Mouse (Mus musculus) heart, embryonic 10.5 days (tissue): ENCODE results near the gene Gabbr2. TPM values are rescaled to one million over a fixed set of nuclear protein-coding genes. Genes with fewer than 3 reads are reported as not detected.

Source experiments
- DNase-seq: peaks from one replicate; pipeline ENCODE4 v3.0.0-alpha.2; 2017; ENCODE audit warnings: low spot score
- H3K27ac ChIP-seq: fragments of 300-500 bp; sonication (generic); 2 replicates; pipeline ENCODE4 v1.5.1; 2016; ENCODE audit warnings: mild to moderate bottlenecking
- H3K27me3 ChIP-seq: fragments of 300-500 bp; sonication (generic); 2 replicates; pipeline ENCODE4 v1.6.1; 2016; ENCODE audit warnings: mild to moderate bottlenecking; ENCODE audit not compliant: poor library complexity, insufficient read depth, severe bottlenecking
- H3K36me3 ChIP-seq: fragments of 300-500 bp; sonication (generic); 2 replicates; pipeline ENCODE4 v1.6.1; 2016; ENCODE audit warnings: mild to moderate bottlenecking, moderate library complexity
- H3K4me1 ChIP-seq: fragments of 300-500 bp; sonication (generic); 2 replicates; pipeline ENCODE4 v1.6.1; 2016; ENCODE audit warnings: mild to moderate bottlenecking
- H3K4me3 ChIP-seq: fragments of 300-500 bp; sonication (generic); 2 replicates; pipeline ENCODE4 v1.5.1; 2016; ENCODE audit warnings: mild to moderate bottlenecking, moderate library complexity
- H3K9me3 ChIP-seq: fragments of 300-500 bp; sonication (generic); 2 replicates; pipeline ENCODE4 v1.6.1; 2016; ENCODE audit warnings: mild to moderate bottlenecking, moderate library complexity
- WGBS: fragments of 180-500 bp; shearing (Covaris S2); methylation state at CpG from one replicate; pipeline ENCODE4 v1.1.7; 2016; 5-methylcytosine and 5-hydroxymethylcytosine counted together
- polyA plus RNA-seq: library from polyadenylated mRNA; unstranded; fragments of >200 nt; fragmentation: Nextera tagmentation; extraction: Ambion mirVana; gene quantifications from 2 replicates; pipeline ENCODE4 v1.2.1, GENCODE M21; 2016

Gabbr2 gene
- polyA plus RNA-seq, 1 experiment from 2014 or later, result 0.13 TPM

- no peak overlapping the region for H3K27ac ChIP-seq
- H3K4me3 ChIP-seq, result no peak overlapping the region
- no peaks in the 10 kb centered on the region for H3K36me3 ChIP-seq
- H3K4me1 ChIP-seq, result no peaks in the 10 kb centered on the region; the same call in 1 of the 2 replicates
- 78% methylated on average over 8 of the region's 8 CpGs for WGBS
- H3K27me3 ChIP-seq, result peaks cover 37% of the 10 kb centered on the region
- peaks cover 3% of the 10 kb centered on the region; the same call in 1 of the 2 replicates for H3K9me3 ChIP-seq
- no peak for DNase-seq
Measured at GRCm38 (mm10) chr4:46690565-46690964, 301.1 kb downstream of the Gabbr2 start.

- H3K36me3 ChIP-seq, result no peaks in the 10 kb centered on the region
- H3K4me3 ChIP-seq, result no peak overlapping the region
- 77% methylated on average over 8 of the region's 8 CpGs for WGBS
- H3K27ac ChIP-seq, result no peak overlapping the region
- peaks cover 37% of the 10 kb centered on the region for H3K27me3 ChIP-seq
- H3K9me3 ChIP-seq, result peaks cover 3% of the 10 kb centered on the region; the same call in 1 of the 2 replicates
- H3K4me1 ChIP-seq, result no peaks in the 10 kb centered on the region; the same call in 1 of the 2 replicates
- DNase-seq, result no peak
Measured at GRCm38 (mm10) chr4:46690023-46690420, 301.7 kb downstream of the Gabbr2 start.

- 43% methylated on average over 15 of the region's 15 CpGs for WGBS
- H3K27me3 ChIP-seq, result peaks cover 37% of the 10 kb centered on the region
- H3K36me3 ChIP-seq, result no peaks in the 10 kb centered on the region
- peaks cover 3% of the 10 kb centered on the region; the same call in 1 of the 2 replicates for H3K9me3 ChIP-seq
- no peak overlapping the region for H3K4me3 ChIP-seq
- H3K4me1 ChIP-seq, result no peaks in the 10 kb centered on the region; the same call in 1 of the 2 replicates
- H3K27ac ChIP-seq, result no peak overlapping the region
- DNase-seq, result no peak
Measured at GRCm38 (mm10) chr4:46689397-46690022, 302.2 kb downstream of the Gabbr2 start.

GRCm38 (mm10) chr4:46688213-46688832, 303.4 kb downstream of the Gabbr2 start:
- H3K9me3 ChIP-seq, result peaks cover 3% of the 10 kb centered on the region; the same call in 1 of the 2 replicates
- peaks cover 37% of the 10 kb centered on the region for H3K27me3 ChIP-seq
- no peak overlapping the region for H3K27ac ChIP-seq
- no peaks in the 10 kb centered on the region for H3K36me3 ChIP-seq
- WGBS, result 78% methylated on average over 14 of the region's 14 CpGs
- no peaks in the 10 kb centered on the region; the same call in 1 of the 2 replicates for H3K4me1 ChIP-seq
- DNase-seq, result no peak
- no peak overlapping the region for H3K4me3 ChIP-seq

GRCm38 (mm10) chr4:46684160-46684559, 307.5 kb downstream of the Gabbr2 start:
- no peak for DNase-seq
- peaks cover 13% of the 10 kb centered on the region for H3K27me3 ChIP-seq
- H3K36me3 ChIP-seq, result no peaks in the 10 kb centered on the region
- H3K9me3 ChIP-seq, result no peaks in the 10 kb centered on the region
- H3K4me1 ChIP-seq, result no peaks in the 10 kb centered on the region
- 67% methylated on average over 6 of the region's 6 CpGs for WGBS
- H3K27ac ChIP-seq, result no peak overlapping the region
- H3K4me3 ChIP-seq, result no peak overlapping the region

- no peak overlapping the region for H3K4me3 ChIP-seq
- H3K9me3 ChIP-seq, result no peaks in the 10 kb centered on the region
- DNase-seq, result no peak
- no peaks in the 10 kb centered on the region for H3K4me1 ChIP-seq
- no peak overlapping the region for H3K27ac ChIP-seq
- H3K36me3 ChIP-seq, result no peaks in the 10 kb centered on the region
- 69% methylated on average over 3 of the region's 3 CpGs for WGBS
- peaks cover 13% of the 10 kb centered on the region for H3K27me3 ChIP-seq
Measured at GRCm38 (mm10) chr4:46676646-46677045, 315.0 kb downstream of the Gabbr2 start.

GRCm38 (mm10) chr4:46675992-46676391, 315.7 kb downstream of the Gabbr2 start:
- H3K4me1 ChIP-seq, result no peaks in the 10 kb centered on the region
- 49% methylated on average over 4 of the region's 4 CpGs for WGBS
- H3K36me3 ChIP-seq, result no peaks in the 10 kb centered on the region
- H3K9me3 ChIP-seq, result no peaks in the 10 kb centered on the region
- peaks cover 13% of the 10 kb centered on the region for H3K27me3 ChIP-seq
- no peak overlapping the region for H3K4me3 ChIP-seq
- no peak for DNase-seq
- no peak overlapping the region for H3K27ac ChIP-seq

- 78% methylated on average over 11 of the region's 11 CpGs for WGBS
- H3K36me3 ChIP-seq, result no peaks in the 10 kb centered on the region
- no peaks in the 10 kb centered on the region for H3K4me1 ChIP-seq
- no peaks in the 10 kb centered on the region for H3K9me3 ChIP-seq
- H3K27ac ChIP-seq, result no peak overlapping the region
- DNase-seq, result no peak
- H3K4me3 ChIP-seq, result no peak overlapping the region
- peaks cover 13% of the 10 kb centered on the region for H3K27me3 ChIP-seq
Measured at GRCm38 (mm10) chr4:46675272-46675785, 316.3 kb downstream of the Gabbr2 start.

GRCm38 (mm10) chr4:46668620-46669019, 323.1 kb downstream of the Gabbr2 start:
- H3K4me1 ChIP-seq, result peaks cover 54% of the 10 kb centered on the region
- no peaks in the 10 kb centered on the region for H3K9me3 ChIP-seq
- no peaks in the 10 kb centered on the region for H3K27me3 ChIP-seq
- no peaks in the 10 kb centered on the region for H3K36me3 ChIP-seq
- H3K4me3 ChIP-seq, result no peak overlapping the region
- DNase-seq, result no peak
- peak overlapping the region; percentile 81 for H3K27ac ChIP-seq
- 51% methylated on average over 11 of the region's 11 CpGs for WGBS

- Histone ChIP-seq H3K27me3 (peaks cover 5% of the 10 kb centered on the region; the same call in 1 of the 2 replicates), H3K4me3 (no peak overlapping the region), H3K4me1 (peaks cover 59% of the 10 kb centered on the region), H3K27ac (no peak overlapping the region), H3K9me3 (no peaks in the 10 kb centered on the region), H3K36me3 (no peaks in the 10 kb centered on the region)
- DNase-seq, result no peak
- WGBS, result 65% methylated on average over 5 of the region's 5 CpGs
Measured at GRCm38 (mm10) chr4:46666420-46666819, 325.3 kb downstream of the Gabbr2 start.

- no peak for DNase-seq
- Histone ChIP-seq H3K27ac (peak overlapping the region; percentile 67; the same call in 1 of the 2 replicates), H3K4me3 (peak overlapping the region; percentile 58; the same call in 1 of the 2 replicates), H3K4me1 (peaks cover 59% of the 10 kb centered on the region), H3K9me3 (no peaks in the 10 kb centered on the region), H3K27me3 (peaks cover 8% of the 10 kb centered on the region; the same call in 1 of the 2 replicates), H3K36me3 (no peaks in the 10 kb centered on the region)
- WGBS, result 1% methylated on average over 7 of the region's 8 CpGs
Measured at GRCm38 (mm10) chr4:46665371-46665774, 326.3 kb downstream of the Gabbr2 start.

GRCm38 (mm10) chr4:46664123-46665009, 327.3 kb downstream of the Gabbr2 start:
- Histone ChIP-seq H3K36me3 (no peaks in the 10 kb centered on the region), H3K27me3 (peaks cover 10% of the 10 kb centered on the region; the same call in 1 of the 2 replicates), H3K4me1 (peaks cover 55% of the 10 kb centered on the region), H3K9me3 (no peaks in the 10 kb centered on the region), H3K27ac (peak overlapping the region; percentile 91), H3K4me3 (peak overlapping the region; percentile 58)
- peak; percentile 94 for DNase-seq
- 2% methylated on average over 34 of the region's 34 CpGs for WGBS
